Mouse (Mus musculus) kidney, embryonic 16.5 days (tissue): ENCODE measurements at regions not wholly inside any gene's neighbourhood (a gene's known extent, or its start where the extent isn't known, plus 50 kb on each side); places are given as distances from the start of the nearest gene placed in this dataset.
A peak's percentile ranks its signal among the peaks of the same experiment; 100 is the strongest.

Experiments
- ATAC-seq: fragments of 200-750 bp; cut with Nextera tagmentation; 2 replicates; pipeline ENCODE4 v1.8.0; 2017; ENCODE audit warnings: moderate TSS enrichment; ENCODE audit not compliant: low FRiP score, low TSS enrichment
- H3K27ac ChIP-seq: fragments of 300-500 bp; sonication (generic); 2 replicates; pipeline ENCODE4 v1.5.1; 2014; ENCODE audit warnings: low read length
- H3K27me3 ChIP-seq: fragments of 300-500 bp; sonication (generic); 2 replicates; pipeline ENCODE4 v1.6.1; 2014; ENCODE audit warnings: low read length, control low read depth, mixed read lengths; ENCODE audit not compliant: insufficient read depth
- H3K36me3 ChIP-seq: fragments of 300-500 bp; sonication (generic); 2 replicates; pipeline ENCODE4 v1.6.1; 2014; ENCODE audit warnings: low read length, control low read depth, mixed read lengths; ENCODE audit not compliant: insufficient read depth
- H3K4me1 ChIP-seq: fragments of 300-500 bp; sonication (generic); 2 replicates; pipeline ENCODE4 v1.6.1; 2014; ENCODE audit warnings: low read length, control low read depth, mixed read lengths; ENCODE audit not compliant: insufficient read depth
- H3K4me2 ChIP-seq: fragments of 300-500 bp; sonication (generic); replicated peaks from 2 replicates; pipeline ENCODE4 v1.6.1; 2014; ENCODE audit warnings: low read depth, low read length
- H3K4me3 ChIP-seq: fragments of 300-500 bp; sonication (generic); 2 replicates; pipeline ENCODE4 v1.5.1; 2014; ENCODE audit warnings: mild to moderate bottlenecking, low read length
- H3K9ac ChIP-seq: fragments of 300-500 bp; sonication (generic); replicated peaks from 2 replicates; pipeline ENCODE4 v1.6.1; 2014; ENCODE audit warnings: low read length
- H3K9me3 ChIP-seq: fragments of 300-500 bp; sonication (generic); 2 replicates; pipeline ENCODE4 v1.6.1; 2016; ENCODE audit warnings: low read length, control low read depth
- WGBS: fragments of 180-500 bp; shearing (Covaris S2); extraction: QIAGEN DNeasy Blood & Tissue Kit; methylation state at CpG from one replicate; pipeline ENCODE4 v1.1.7; 2014; 5-methylcytosine and 5-hydroxymethylcytosine counted together

GRCm38 (mm10) chrX:12447962-12448361 lies 139.6 kb upstream of the Atp6ap2 start:
- Histone ChIP-seq H3K27ac (no peak overlapping the region), H3K27me3 (peaks cover 3% of the 10 kb centered on the region; the same call in 1 of the 2 replicates), H3K4me2 (no peak overlapping the region), H3K4me3 (no peak overlapping the region), H3K9me3 (no peaks in the 10 kb centered on the region), H3K36me3 (no peaks in the 10 kb centered on the region), H3K4me1 (no peaks in the 10 kb centered on the region), H3K9ac (no peak overlapping the region)
- no peak for ATAC-seq

- no peak for ATAC-seq
- no peak overlapping the region for H3K4me2 ChIP-seq
- H3K36me3 ChIP-seq: no peaks in the 10 kb centered on the region
- H3K9me3 ChIP-seq: no peaks in the 10 kb centered on the region
- no peaks in the 10 kb centered on the region for H3K4me1 ChIP-seq
- no peak overlapping the region for H3K27ac ChIP-seq
- H3K9ac ChIP-seq: no peak overlapping the region
- WGBS: 67% methylated on average over 3 of the region's 3 CpGs
- H3K4me3 ChIP-seq: no peak overlapping the region
- peaks cover 3% of the 10 kb centered on the region; the same call in 1 of the 2 replicates for H3K27me3 ChIP-seq
Observed at GRCm38 (mm10) chrX:12449688-12450087, 137.9 kb upstream of the Atp6ap2 start.

- Histone ChIP-seq H3K27ac (no peak overlapping the region), H3K4me3 (no peak overlapping the region), H3K4me2 (no peak overlapping the region), H3K36me3 (no peaks in the 10 kb centered on the region), H3K4me1 (no peaks in the 10 kb centered on the region), H3K9me3 (no peaks in the 10 kb centered on the region), H3K9ac (no peak overlapping the region), H3K27me3 (peaks cover 3% of the 10 kb centered on the region; the same call in 1 of the 2 replicates)
- WGBS: 75% methylated on average over 8 of the region's 8 CpGs
- ATAC-seq: no peak
Observed at GRCm38 (mm10) chrX:12452979-12453769, 134.4 kb upstream of the Atp6ap2 start.

- Histone ChIP-seq H3K4me1 (no peaks in the 10 kb centered on the region), H3K9me3 (no peaks in the 10 kb centered on the region), H3K4me3 (no peak overlapping the region), H3K27me3 (no peaks in the 10 kb centered on the region; the same call in 1 of the 2 replicates), H3K4me2 (no peak overlapping the region), H3K9ac (no peak overlapping the region), H3K27ac (no peak overlapping the region), H3K36me3 (no peaks in the 10 kb centered on the region)
- 76% methylated on average over 2 of the region's 2 CpGs for WGBS
- ATAC-seq: no peak
Observed at GRCm38 (mm10) chrX:12461657-12462056, 125.9 kb upstream of the Atp6ap2 start.

- Histone ChIP-seq H3K27me3 (no peaks in the 10 kb centered on the region; the same call in 1 of the 2 replicates), H3K4me1 (peaks cover 14% of the 10 kb centered on the region; the same call in 1 of the 2 replicates), H3K9ac (no peak overlapping the region), H3K9me3 (no peaks in the 10 kb centered on the region), H3K27ac (no peak overlapping the region), H3K4me3 (no peak overlapping the region), H3K36me3 (no peaks in the 10 kb centered on the region), H3K4me2 (no peak overlapping the region)
- 73% methylated on average over 11 of the region's 11 CpGs for WGBS
- no peak for ATAC-seq
Observed at GRCm38 (mm10) chrX:12462936-12463647, 124.5 kb upstream of the Atp6ap2 start.

GRCm38 (mm10) chrX:12466312-12466711 lies 121.3 kb upstream of the Atp6ap2 start:
- H3K36me3 ChIP-seq: no peaks in the 10 kb centered on the region

DNA sequence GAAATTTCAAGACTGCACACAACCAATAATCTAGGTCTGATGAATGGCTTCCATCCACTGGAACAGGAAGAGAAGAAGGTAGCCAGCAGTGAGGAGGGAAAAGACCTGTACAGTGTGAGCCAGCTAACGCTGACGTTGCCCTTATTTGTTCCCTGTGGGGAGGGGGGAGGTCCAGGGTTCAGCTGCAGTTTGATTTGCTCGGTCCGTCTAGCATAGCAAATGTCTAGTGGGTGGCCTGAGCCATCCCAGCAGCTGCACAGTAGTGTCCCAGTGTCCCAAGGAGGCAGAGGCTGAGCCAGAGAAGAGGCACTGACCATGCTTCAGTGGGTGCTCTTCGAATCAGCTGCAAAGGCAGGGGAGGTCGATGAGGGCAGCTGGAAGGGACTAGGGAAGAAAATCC lies 120.7 kb upstream of the Atp6ap2 start:
- Histone ChIP-seq H3K9ac (no peak overlapping the region), H3K9me3 (no peaks in the 10 kb centered on the region), H3K4me1 (peaks cover 16% of the 10 kb centered on the region; the same call in 1 of the 2 replicates), H3K4me3 (no peak overlapping the region), H3K27me3 (no peaks in the 10 kb centered on the region; the same call in 1 of the 2 replicates), H3K36me3 (no peaks in the 10 kb centered on the region), H3K4me2 (no peak overlapping the region), H3K27ac (peak overlapping the region; percentile 86)
- peak; percentile 83 for ATAC-seq
- 49% methylated on average over 6 of the region's 6 CpGs for WGBS

More at GRCm38 (mm10) chrX:12466312-12466711, 121.3 kb upstream of the Atp6ap2 start:
- no peak overlapping the region for H3K4me3 ChIP-seq
- no peaks in the 10 kb centered on the region; the same call in 1 of the 2 replicates for H3K27me3 ChIP-seq
- H3K27ac ChIP-seq: peak overlapping the region; percentile 86
- H3K4me1 ChIP-seq: peaks cover 16% of the 10 kb centered on the region; the same call in 1 of the 2 replicates
- no peak overlapping the region; the same call in 1 of the 2 replicates for H3K4me2 ChIP-seq
- no peaks in the 10 kb centered on the region for H3K9me3 ChIP-seq
- peak; percentile 55; the same call in 1 of the 2 replicates for ATAC-seq
- WGBS: 47% methylated on average over 10 of the region's 10 CpGs
- H3K9ac ChIP-seq: no peak overlapping the region

DNA sequence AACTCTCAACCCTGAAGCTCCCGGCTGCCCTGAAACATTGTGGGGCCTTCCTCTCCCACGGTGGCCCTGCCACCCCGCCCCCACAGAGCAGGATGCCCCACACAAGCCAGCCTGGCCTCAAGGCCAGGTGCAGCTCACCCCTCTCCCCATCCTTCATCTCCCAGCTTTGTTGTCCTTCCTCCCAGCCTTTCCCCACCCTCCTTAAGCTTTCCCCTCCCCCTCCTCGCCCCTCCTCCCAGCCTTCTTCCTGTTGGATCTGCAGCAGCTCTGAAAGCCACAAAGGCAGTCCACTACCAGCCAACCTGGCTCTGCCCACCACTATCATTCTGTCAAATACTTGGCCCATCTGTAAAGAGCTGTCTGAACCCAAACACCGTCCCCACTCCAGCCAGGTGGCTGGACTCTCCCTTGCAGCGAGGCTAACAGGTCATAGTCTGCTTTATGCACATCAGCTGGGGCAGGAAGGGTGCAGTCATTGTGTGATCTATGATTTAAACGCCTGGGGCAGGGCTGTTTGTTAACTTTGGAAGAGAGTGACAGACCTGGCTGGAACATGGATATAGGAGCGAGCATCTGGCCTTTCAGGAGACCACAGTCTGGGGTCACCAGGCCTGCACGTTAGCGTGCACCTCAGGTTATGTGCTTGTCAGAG lies 119.9 kb upstream of the Atp6ap2 start:
- H3K27ac ChIP-seq: peak overlapping the region; percentile 86
- no peaks in the 10 kb centered on the region for H3K36me3 ChIP-seq
- H3K4me2 ChIP-seq: 0 out of 2 replicates have a peak overlapping the region, but pooled peaks have one; percentile 12
- H3K9me3 ChIP-seq: no peaks in the 10 kb centered on the region
- H3K4me1 ChIP-seq: peaks cover 16% of the 10 kb centered on the region; the same call in 1 of the 2 replicates
- ATAC-seq: peak; percentile 57
- 31% methylated on average over 9 of the region's 10 CpGs for WGBS
- H3K9ac ChIP-seq: no peak overlapping the region
- H3K4me3 ChIP-seq: no peak overlapping the region
- H3K27me3 ChIP-seq: no peaks in the 10 kb centered on the region; the same call in 1 of the 2 replicates

- H3K9ac ChIP-seq: no peak overlapping the region
- WGBS: 68% methylated on average over 5 of the region's 5 CpGs
- ATAC-seq: no peak
- H3K36me3 ChIP-seq: no peaks in the 10 kb centered on the region
- no peak overlapping the region for H3K27ac ChIP-seq
- H3K4me1 ChIP-seq: peaks cover 10% of the 10 kb centered on the region; the same call in 1 of the 2 replicates
- no peak overlapping the region for H3K4me3 ChIP-seq
- H3K9me3 ChIP-seq: no peaks in the 10 kb centered on the region
- H3K4me2 ChIP-seq: no peak overlapping the region
- H3K27me3 ChIP-seq: no peaks in the 10 kb centered on the region
Observed at GRCm38 (mm10) chrX:12472296-12472695, 115.3 kb upstream of the Atp6ap2 start.
